Mouse (Mus musculus) limb, embryonic 10.5 days (tissue): ENCODE data around the gene Ifnb1. TPM values are rescaled to one million over a fixed set of nuclear protein-coding genes. Genes with fewer than 3 reads are reported as not detected.

ENCODE experiments used
- DNase-seq: peaks from one replicate; pipeline ENCODE4 v3.0.0-alpha.2; 2017; ENCODE audit warnings: low spot score
- H3K27ac ChIP-seq: fragments of 300-500 bp; sonication (generic); 2 replicates; pipeline ENCODE4 v1.5.1; 2016; ENCODE audit warnings: mild to moderate bottlenecking
- H3K27me3 ChIP-seq: fragments of 300-500 bp; sonication (generic); 2 replicates; pipeline ENCODE4 v1.6.1; 2016; ENCODE audit warnings: low read depth, mild to moderate bottlenecking; ENCODE audit not compliant: poor library complexity, severe bottlenecking
- H3K36me3 ChIP-seq: fragments of 300-500 bp; sonication (generic); 2 replicates; pipeline ENCODE4 v1.6.1; 2016; ENCODE audit warnings: mild to moderate bottlenecking, moderate library complexity
- H3K4me1 ChIP-seq: fragments of 300-500 bp; sonication (generic); 2 replicates; pipeline ENCODE4 v1.6.1; 2016
- H3K4me3 ChIP-seq: fragments of 300-500 bp; sonication (generic); 2 replicates; pipeline ENCODE4 v1.5.1; 2016; ENCODE audit warnings: mild to moderate bottlenecking, moderate library complexity
- H3K9me3 ChIP-seq: fragments of 300-500 bp; sonication (generic); replicated peaks from 2 replicates; pipeline ENCODE4 v1.6.1; 2016; ENCODE audit warnings: mild to moderate bottlenecking
- WGBS: fragments of 180-500 bp; shearing (Covaris S2); methylation state at CpG from one replicate; pipeline ENCODE4 v1.1.7; 2016; 5-methylcytosine and 5-hydroxymethylcytosine counted together
- polyA plus RNA-seq: library from polyadenylated mRNA; unstranded; fragments of >200 nt; fragmentation: Nextera tagmentation; extraction: Ambion mirVana; gene quantifications from 2 replicates; pipeline ENCODE4 v1.2.1, GENCODE M21; 2016

Gene Ifnb1
- polyA plus RNA-seq, 1 experiment from 2014 or later = not detected

DNA sequence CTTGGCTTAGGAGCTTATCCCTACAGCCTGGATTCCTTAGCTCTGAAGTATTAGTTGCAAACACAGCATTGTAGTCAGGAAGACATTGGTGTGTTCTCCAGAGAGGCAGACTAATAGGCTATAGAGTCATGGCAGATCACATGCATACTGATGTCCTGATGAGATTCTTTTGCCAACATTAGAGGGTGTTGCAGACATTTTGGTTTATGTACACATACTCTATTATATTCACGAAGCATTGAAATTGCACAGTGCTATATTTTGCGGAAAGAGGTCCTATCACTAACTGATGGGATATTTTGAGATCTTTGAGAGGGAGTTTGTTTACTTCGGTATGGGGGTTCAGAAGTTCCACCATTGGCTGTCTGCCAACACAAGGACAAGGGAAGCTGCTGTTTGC lies 34.5 kb downstream of the Ifnb1 start:
- H3K27ac ChIP-seq = no peak overlapping the region
- no peaks in the 10 kb centered on the region for H3K9me3 ChIP-seq
- H3K27me3 ChIP-seq = no peaks in the 10 kb centered on the region
- WGBS = 91% methylated on average over 3 of the region's 3 CpGs
- H3K4me1 ChIP-seq = no peaks in the 10 kb centered on the region
- H3K36me3 ChIP-seq = no peaks in the 10 kb centered on the region
- no peak overlapping the region for H3K4me3 ChIP-seq
- no peak for DNase-seq

DNA sequence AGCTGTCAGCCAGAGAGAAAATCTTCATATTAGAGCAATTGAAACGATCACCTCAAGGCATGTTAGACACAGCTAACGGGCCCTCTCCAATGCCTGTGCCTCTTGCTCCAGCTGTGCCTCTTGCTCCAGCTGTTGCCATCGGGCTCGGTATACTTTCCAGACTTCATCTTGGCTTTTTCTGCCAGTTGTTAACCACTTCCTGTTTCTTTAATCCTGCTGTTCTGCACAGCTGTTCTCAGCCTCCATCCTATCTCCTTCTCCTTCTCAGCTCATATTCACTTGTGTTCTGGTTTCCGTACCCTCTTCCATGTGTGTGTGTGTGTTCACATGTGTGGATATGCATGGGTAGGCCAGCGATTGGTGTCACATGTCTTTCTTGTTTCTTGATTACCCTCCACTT lies 42.4 kb downstream of the Ifnb1 start:
- Histone ChIP-seq H3K9me3 (no peaks in the 10 kb centered on the region), H3K4me3 (no peak overlapping the region), H3K27ac (no peak overlapping the region), H3K4me1 (peaks cover 34% of the 10 kb centered on the region), H3K36me3 (no peaks in the 10 kb centered on the region), H3K27me3 (no peaks in the 10 kb centered on the region)
- DNase-seq = no peak
- WGBS = 68% methylated on average over 6 of the region's 6 CpGs

DNA sequence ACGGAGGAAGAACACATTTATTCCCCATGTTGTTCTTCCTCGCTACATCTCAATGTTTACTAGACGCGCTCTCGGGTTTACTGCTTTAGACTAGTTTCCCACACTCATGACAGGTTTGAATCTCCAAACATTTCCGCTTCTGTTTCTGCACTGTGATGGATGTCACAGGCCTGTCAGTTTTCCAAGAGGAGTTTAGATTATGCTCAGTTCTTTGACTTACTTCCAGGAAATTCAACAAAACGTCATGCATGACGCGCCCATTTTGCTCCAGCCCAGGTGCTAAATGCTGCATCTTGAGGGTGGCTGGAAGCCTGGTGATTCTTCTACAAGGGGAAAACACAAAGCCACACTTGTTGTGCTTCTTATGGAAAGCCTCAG lies 43.8 kb downstream of the Ifnb1 start:
- H3K36me3 ChIP-seq = no peaks in the 10 kb centered on the region
- no peak overlapping the region for H3K4me3 ChIP-seq
- peaks cover 34% of the 10 kb centered on the region for H3K4me1 ChIP-seq
- DNase-seq = no peak
- no peaks in the 10 kb centered on the region for H3K9me3 ChIP-seq
- no peaks in the 10 kb centered on the region for H3K27me3 ChIP-seq
- peak overlapping the region; percentile 25; the same call in 1 of the 2 replicates for H3K27ac ChIP-seq
- 90% methylated on average over 9 of the region's 9 CpGs for WGBS

DNA sequence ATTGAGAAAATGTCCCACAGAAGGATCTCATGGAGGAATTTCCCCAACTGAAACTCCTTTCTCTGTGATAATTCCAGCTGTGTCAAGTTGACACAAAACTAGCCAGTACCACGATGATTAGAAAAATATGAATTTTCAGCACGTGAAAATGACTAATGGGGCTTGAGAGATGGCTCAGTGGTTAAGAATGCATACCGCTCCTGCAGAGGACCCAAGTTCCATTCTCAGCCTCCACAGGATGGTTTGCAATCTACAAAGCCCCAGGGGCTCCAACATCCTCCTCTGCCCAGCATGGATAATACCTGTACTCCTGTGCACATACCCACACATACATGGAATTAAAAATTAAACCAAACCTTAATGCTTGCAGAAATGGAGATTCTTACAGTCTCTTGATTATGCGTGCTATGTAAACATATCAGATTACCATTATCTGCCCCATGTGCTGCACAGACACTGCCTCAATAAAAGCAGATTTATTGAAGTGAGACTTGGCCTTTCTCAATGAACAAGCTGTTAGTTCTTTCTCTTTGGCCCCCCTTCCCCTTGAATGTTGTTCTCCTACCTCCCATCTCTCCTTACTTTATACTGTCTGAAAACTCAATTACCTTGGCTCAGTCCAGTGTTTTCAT lies 44.3 kb downstream of the Ifnb1 start:
- WGBS = 84% methylated on average over 4 of the region's 4 CpGs
- H3K9me3 ChIP-seq = no peaks in the 10 kb centered on the region
- H3K27me3 ChIP-seq = no peaks in the 10 kb centered on the region
- H3K36me3 ChIP-seq = no peaks in the 10 kb centered on the region
- H3K27ac ChIP-seq = no peak overlapping the region
- peaks cover 34% of the 10 kb centered on the region for H3K4me1 ChIP-seq
- H3K4me3 ChIP-seq = no peak overlapping the region
- DNase-seq = no peak

DNA sequence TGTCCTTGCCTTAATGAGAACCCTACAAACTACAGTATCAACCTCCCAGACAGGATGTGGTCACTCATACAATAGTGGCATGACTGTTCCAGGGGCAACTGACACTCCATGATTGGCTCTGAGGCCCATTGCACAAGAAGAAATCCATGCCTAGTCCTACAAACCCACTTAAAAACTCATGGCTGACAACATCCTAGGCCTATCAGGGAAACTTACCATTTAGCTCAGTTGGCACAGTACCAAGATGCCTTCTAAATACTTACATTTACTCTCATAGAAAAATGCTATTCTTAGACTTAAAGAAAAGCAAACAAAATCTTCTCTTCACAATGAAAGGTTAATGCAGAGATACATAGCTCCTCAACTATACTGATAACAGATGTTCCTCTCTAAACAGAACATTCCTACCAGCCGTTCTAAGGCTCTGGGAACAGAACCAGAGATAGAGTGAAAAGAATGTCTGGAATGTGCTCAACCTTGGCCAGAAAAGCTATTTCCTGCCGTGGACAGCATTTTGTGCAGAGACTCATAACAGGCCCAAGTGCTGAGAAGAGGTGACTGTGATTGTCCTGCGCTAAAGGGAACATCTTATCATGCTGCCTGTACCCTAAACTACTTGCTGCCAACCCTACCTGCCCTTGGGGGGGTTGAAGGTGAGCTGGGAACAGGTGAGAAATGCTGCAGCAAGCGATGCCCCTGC lies 45.9 kb downstream of the Ifnb1 start:
- DNase-seq = no peak
- Histone ChIP-seq H3K9me3 (no peaks in the 10 kb centered on the region), H3K36me3 (no peaks in the 10 kb centered on the region), H3K27me3 (no peaks in the 10 kb centered on the region), H3K27ac (no peak overlapping the region), H3K4me3 (no peak overlapping the region), H3K4me1 (peaks cover 36% of the 10 kb centered on the region)
- WGBS = 63% methylated on average over 4 of the region's 4 CpGs

DNA sequence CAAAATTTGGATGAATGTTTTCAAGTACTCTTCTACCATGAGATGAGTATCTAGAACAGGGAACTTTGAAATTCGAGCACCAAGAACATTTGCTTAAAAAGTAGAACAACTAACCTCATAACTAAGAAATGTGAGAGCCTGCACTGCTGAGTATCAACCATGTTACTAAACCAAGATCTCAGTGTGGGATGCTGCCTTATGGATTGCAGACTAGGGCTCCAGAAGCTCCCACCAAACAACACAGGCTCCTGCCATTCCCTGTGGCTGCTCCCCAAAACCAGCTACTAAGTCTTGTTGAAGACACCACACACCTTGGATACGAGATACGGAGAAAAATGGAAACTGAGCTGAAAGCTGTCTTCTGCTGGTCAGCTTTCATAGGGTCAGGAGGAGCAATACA lies 46.5 kb downstream of the Ifnb1 start:
- H3K27ac ChIP-seq = no peak overlapping the region
- 89% methylated on average over 3 of the region's 3 CpGs for WGBS
- H3K36me3 ChIP-seq = no peaks in the 10 kb centered on the region
- H3K9me3 ChIP-seq = no peaks in the 10 kb centered on the region
- H3K4me1 ChIP-seq = peaks cover 36% of the 10 kb centered on the region
- no peak for DNase-seq
- H3K4me3 ChIP-seq = no peak overlapping the region
- no peaks in the 10 kb centered on the region for H3K27me3 ChIP-seq

Other genes starting within 250 kb of the Ifnb1 start
- gene Hacd4, start 83.8 kb downstream of the Ifnb1 start, polyA plus RNA-seq = 2.1 and 2.5 TPM in 2 replicates
- not detected in 2 replicates for gene Ifna15, start 35.5 kb upstream of the Ifnb1 start, polyA plus RNA-seq
- not detected in 2 replicates for gene Ifna14, start 49.0 kb upstream of the Ifnb1 start, polyA plus RNA-seq
- gene Ifna9, start 69.6 kb upstream of the Ifnb1 start, polyA plus RNA-seq = not detected in 2 replicates
- not detected in 2 replicates for gene Ifna12, start 80.6 kb upstream of the Ifnb1 start, polyA plus RNA-seq
- gene C87499, start 111.6 kb upstream of the Ifnb1 start, polyA plus RNA-seq = not detected in 2 replicates
- gene Ifna13, start 121.7 kb upstream of the Ifnb1 start, polyA plus RNA-seq = 0.24 TPM in 1 of 2 replicates, not detected in the other
- not detected in 2 replicates for gene Ifna16, start 154.2 kb upstream of the Ifnb1 start, polyA plus RNA-seq
- not detected in 2 replicates for gene Ifna2, start 161.1 kb upstream of the Ifnb1 start, polyA plus RNA-seq
- not detected in 2 replicates for gene Ifnab, start 168.6 kb upstream of the Ifnb1 start, polyA plus RNA-seq
- 1.1 and 1.5 TPM in 2 replicates for gene Gm26566, start 199.0 kb upstream of the Ifnb1 start, polyA plus RNA-seq
- gene Klhl9, start 199.7 kb upstream of the Ifnb1 start, polyA plus RNA-seq = 82.7 and 106 TPM in 2 replicates
- gene Gm13271, start 232.1 kb upstream of the Ifnb1 start, polyA plus RNA-seq = 0.33 TPM in 1 of 2 replicates, not detected in the other
- gene Gm13283, start 237.3 kb upstream of the Ifnb1 start, polyA plus RNA-seq = 0.40 and 0.54 TPM in 2 replicates